Mouse (Mus musculus) E14TG2a.4 (cell line): ENCODE measurements around the gene Spint3.

ENCODE experiments used
- CTCF ChIP-seq: conservative IDR thresholded peaks from 2 replicates; pipeline ENCODE4 v1.5.1; 2014; ENCODE audit warnings: low read length
- POU5F1 ChIP-seq: IDR thresholded peaks from 2 replicates; pipeline ENCODE4 v1.6.1; 2014; ENCODE audit warnings: low read length, borderline replicate concordance

- no peak for TF ChIP-seq CTCF
- TF ChIP-seq POU5F1 = no peak
Measured at GRCm38 (mm10) chr2:164521841-164522240, 51.4 kb downstream of the Spint3 start.
